Mouse (Mus musculus) spleen, adult 18-20 months (tissue): ENCODE data around the gene Dhx38.
A peak's percentile ranks its signal among the peaks of the same experiment; 100 is the strongest.

Source experiments
- DNase-seq, 2 experiments: peaks; one replicate each; pipeline ENCODE4 v3.0.0; 2022; ENCODE audit warnings: mixed read lengths in 2 of 2

Gene Dhx38

DNA sequence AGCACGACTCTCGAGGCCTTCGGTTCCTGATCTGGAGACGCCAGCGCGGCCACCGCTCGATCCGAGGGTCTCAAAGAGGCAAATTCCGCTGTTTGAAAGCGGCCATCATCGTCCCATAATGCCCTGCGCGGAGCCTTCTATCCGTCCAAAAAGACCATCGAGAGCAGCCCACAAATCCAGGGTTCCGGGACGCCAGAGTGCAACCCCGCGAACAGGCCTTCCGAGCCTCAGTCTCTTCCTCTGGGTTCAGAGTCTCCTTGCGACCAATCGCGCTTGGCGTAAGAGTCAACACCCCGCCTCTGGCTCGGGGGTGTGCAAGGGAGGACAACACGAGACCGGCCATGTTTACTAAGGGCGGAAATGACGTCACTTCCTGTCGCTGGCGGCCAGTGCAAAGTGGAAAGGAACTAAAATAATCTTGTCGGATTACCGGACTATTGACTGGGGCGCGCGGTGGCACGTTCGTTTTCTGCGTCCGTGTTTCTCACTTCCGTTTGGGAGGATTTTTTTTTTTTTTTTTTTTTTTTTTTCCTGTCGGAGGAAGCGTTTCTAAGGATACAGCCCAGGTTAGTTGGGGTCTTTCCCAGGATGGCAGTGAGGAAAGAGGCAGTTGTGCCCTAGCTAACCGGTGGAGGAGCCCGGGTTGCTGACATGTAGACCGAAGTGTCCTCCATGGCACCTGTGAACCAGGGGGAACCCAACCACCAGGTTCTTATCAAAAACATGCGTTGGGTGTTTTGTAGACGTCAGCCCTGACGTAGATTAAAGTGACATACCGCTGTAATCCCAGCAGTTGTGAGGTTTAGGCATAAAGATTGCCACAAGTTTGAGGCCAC is at the start of gene Dhx38, which contains the start of gene Txnl4b:
Gene Dhx38 (minus strand): TSS at position 364 of the 836 bp plus-strand sequence.
Gene Txnl4b (plus strand): TSS at position 395 of the 836 bp plus-strand sequence.
- DNase-seq, result peak; percentile 94 to 95

DNA sequence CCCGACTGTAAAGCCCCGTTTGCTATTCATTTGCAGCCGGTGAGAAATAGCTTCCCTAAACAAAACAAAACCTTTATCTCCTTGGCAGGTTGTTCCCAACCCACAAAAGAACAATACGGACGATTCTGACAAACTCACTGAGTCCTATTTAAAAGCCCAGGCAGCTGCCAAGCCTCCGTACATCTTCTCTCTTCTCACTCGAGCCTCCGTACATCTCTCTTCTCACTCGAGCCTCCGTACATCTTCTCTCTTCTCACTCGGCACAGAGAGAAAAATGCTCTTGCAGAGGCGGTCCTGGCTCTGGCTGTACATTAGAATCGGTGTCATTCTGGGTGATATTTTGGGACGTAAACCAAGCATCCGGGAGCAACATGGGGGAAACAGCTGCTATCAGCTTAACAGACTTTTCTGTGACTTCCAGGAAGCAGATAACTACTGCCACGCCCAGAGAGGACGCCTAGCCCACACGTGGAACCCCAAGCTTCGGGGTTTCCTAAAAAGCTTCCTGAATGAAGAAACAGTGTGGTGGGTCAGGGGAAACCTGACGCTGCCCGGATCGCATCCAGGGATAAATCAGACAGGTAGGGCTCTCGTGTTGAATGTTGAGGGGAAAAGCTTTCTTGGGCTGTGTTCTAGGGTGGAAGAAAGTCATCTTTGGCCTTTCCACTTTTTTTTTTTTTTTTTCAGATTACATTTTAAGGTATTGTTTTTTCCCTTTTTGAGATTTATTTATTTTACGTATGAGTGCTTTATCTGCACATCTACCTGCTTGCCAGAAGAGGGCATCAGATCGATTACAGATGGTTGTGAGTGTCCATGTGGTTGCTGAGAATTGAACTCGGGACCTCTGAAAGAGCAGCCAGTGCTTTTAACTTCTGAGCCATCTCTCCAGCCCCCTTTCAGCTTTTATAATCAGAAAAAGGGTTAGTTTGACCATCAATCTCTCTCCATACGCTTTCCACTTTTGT is 48.9 kb upstream of the Dhx38 start, which contains the start of gene Pkd1l3:
Gene Pkd1l3 (plus strand): TSS at position 275 of the 968 bp plus-strand sequence.
- no peak for DNase-seq

DNA sequence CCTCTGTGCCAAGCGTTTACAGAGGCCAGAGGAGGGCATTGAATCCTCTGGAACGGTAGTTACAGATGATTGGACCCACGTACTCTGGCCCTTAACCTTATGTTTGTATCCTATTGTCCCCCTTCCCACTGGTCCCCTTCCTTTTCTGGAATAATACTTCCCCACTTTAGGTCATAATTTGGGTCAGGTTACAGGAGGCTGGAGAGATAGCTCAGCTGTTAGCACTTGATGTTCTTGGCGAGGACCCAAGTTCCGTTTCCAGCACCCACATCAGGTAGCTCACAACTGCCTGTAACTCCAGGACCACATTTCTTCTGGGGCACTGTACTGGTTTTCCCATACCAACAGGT is 43.5 kb upstream of the Dhx38 start:
- DNase-seq, result no peak

DNA sequence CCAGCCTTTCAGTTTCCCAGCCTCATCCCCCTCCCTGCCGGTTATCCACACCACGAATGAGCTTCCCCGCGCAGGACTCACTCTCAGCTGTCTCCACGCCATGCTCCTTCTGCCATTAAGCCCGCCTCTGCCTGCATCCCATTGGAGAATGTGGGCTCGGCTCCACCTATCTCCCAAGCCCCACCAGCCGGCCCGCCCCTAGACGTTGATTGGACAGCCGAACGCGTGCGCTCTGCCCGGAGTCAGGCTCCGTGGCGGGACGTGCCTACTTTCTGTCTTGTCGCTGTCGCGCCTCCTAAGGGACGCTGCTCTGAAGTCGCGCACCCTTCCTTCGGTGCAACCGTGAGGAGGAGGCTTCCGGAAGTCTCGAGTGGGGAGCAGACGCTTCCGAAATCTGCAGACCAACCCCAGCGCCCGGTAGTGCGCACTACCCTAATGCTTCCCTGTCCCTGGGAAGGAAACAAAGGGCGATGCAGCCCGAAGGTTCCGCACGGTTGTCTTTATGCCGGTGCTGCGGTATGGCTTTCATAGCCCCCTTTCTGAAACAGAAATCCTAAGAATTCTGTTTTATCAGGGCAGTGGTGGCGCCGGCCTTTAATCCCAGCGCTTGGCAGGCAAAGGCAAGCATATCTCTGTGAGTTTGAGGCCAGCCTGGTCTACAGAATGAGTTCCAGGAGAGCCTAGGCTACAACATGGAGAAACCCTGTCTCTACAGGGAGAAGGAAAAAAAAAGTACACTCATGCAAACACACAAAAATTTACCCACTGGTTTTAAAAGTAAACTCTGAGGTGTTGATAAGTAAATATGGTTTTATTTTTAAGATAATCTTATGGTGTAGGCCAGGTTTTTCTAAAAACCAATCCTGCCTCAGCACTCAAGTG is 42.9 kb upstream of the Dhx38 start, which contains the start of gene Dhodh:
Gene Dhodh (minus strand): TSS at position 403 of the 882 bp plus-strand sequence.
- DNase-seq, result peak; percentile 92 to 94

DNA sequence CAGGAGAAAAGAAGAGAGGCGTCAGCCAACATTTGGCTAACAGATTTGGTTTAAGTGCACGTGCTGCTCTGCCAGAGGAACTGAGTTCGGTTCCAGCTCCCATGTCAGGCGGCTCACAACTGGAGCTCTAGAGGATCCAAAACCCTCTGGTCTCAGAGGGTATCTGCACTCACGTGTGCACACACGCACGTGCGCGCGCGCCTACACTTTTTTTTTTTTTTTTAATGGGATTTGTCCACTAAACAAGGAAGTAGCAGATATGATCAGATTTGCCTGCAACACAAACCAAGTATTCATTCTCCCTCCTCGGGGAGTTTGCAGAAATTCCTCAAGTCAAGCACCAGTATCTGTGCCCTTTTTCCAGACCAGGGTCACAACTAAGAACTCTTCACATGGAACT is 42.0 kb upstream of the Dhx38 start:
- no peak for DNase-seq

DNA sequence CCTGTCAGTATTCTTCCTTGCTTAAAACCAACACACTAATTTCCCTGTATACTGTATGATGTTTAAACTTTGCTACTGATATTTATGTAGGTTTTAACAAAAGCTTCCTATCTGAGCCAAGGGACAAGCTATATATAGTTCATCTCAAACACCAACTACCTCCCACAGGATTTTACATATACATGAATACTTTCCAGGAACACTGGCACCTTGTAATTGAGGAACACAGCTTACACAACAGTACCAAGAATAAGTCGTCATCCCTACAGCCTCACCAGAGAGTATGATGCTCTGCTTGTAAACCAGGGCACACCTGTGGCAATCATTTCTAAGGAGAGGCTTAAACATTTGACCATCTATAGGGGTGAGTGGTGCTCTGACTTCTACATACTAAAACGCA is 41.1 kb upstream of the Dhx38 start:
- DNase-seq, result no peak

DNA sequence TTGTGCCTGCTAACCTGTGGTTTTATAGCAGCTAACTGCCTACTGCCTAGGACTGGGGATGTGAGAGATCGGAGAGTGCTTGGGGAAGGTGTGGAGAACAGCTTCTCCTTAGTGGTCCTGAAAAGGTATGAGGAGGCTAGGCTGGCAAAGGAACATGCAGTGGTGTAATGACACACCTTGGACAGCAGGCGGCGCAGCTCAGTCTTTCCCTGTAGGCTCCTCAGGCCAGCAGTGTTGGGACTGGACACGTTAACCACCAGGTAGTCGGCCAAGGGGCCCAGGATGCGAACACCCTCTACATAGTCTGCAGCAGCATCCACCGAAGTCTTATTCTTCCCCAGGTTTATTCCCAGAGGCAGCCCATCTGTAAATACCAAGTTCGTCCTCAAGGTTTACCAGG is 30.2 kb upstream of the Dhx38 start:
- peak; percentile 26 to 60 for DNase-seq

DNA sequence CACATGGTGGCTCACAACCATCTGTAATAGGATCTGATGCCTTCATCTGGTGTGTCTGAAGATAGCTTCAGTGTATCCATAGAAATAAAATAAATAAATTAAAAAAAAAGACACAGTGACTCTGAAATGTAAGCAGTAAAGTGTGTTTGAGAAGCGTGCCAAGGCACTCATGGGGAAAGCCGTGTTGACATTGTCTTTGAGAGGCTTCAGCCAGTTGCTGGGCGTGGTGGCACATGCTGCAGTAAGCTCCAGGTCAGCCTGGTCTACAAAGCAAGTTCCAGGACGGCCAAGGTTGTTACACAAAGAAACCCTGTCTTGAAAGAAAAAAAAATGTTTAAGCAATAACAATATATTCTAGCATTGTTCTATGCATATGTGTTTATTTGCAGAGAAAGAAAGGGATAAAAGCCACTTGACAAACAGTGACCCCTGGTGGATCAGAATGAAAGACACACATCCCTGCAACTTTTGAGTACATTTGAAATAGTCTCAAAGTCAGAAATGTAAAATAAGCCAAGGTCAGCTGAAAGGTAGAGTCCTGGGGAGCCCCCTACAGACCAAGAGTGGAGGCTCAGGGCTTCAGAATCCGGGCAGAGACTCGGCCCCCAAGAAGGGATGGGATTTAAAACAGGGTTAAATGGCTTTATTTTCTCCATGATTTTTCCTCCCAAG is 27.6 kb upstream of the Dhx38 start:
- no peak for DNase-seq

DNA sequence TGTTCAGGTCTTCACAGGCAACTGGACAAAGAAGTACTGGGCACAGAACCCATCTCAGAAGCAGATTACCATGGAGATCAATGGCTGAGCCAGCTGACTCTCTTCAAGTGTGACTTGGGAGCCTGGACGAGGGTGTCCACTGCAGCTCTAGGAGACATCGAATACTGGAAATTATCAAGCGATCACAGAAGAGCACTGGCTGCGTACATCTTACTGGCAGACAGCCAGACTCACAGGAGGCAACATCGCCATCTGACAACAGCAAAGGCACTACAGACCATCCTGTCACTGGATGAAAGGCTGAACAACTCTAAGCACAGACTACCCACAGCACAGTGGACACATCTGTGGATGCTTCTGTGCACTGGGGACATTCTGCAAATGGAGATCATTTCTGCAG is 26.5 kb upstream of the Dhx38 start:
- DNase-seq, result no peak

DNA sequence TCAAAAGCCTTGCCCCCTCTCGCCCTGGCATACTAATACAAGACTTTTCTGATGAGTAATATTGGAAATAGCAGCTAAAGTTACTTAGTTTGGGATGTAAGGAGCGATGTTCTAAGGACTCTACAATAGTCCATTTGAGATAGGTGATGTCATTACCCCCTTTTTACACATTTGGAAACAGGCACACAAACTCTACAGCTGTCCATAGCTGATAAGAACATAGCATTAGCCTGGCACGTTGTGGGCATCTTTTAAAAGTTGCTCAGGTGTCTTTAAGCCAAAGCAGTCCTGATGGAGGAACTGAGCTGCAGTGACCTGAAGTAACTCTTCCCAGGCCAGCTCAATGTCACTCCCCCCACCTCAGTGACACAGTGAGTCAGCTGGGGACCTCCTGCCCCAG is 25.7 kb upstream of the Dhx38 start:
- no peak for DNase-seq

DNA sequence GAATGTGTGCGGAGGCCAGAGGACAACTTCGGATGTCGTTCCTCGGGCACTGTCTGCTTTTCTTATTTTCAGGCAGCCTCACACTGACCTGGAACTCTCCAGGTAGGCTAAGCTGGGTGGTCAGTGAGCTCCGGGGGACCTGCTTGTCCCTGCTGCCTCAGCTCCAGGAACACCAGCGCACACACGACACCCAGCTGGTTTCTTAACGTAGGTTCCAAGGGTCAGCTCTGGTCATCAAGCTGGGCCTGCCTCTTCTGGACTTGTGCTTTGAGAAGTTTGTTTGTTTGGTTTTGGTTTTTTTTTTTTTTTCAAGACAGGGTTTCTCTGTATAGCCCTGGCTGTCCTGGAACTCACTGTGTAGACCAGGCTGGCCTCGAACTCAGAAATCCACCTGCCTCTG is 25.2 kb upstream of the Dhx38 start:
- no peak for DNase-seq

DNA sequence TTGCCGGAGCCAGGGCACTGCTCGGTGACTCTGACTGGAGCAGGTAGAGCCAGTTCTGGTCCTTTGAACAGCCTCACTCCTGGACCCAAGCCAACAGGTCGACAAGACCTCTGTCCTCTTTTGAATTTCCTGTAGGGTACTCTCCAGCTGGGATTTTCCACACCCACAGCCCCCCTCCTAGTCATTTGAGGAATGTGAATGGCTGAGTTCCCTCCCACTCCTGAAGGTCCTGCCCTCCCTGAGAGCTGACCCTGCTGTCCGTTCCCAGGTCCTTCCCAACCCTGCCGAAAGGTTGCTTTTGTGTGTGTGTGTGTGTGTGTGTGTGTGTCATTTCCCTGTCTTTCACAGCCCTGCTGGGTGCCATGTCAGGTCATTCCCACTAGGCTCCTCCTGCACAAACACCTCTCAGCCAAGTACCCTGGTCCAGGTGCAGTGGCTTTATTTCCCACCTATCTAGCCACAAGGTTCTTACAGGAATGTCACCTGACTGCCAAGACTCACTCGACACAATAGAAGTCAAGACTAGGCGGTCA is 21.4 kb upstream of the Dhx38 start:
- no peak for DNase-seq

DNA sequence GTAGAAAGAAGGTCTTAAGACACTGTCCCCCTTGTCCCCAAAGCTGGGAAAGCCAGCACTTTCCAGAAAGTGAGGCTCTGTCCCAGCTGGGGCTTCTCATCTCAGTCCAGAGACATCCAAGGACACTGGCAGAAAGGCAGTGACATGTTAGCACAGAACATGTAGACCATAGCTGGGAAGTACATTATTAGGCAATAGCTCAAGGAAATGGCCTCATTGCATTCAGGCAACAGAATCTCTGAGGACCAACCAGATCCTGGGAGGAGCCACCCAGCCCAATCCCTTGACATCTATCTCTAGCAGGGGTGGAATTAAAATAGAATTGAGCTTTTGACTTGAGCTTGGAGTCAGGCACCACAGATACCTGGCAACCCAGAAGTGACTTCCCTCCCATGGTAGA is 20.0 kb upstream of the Dhx38 start:
- DNase-seq, result no peak

DNA sequence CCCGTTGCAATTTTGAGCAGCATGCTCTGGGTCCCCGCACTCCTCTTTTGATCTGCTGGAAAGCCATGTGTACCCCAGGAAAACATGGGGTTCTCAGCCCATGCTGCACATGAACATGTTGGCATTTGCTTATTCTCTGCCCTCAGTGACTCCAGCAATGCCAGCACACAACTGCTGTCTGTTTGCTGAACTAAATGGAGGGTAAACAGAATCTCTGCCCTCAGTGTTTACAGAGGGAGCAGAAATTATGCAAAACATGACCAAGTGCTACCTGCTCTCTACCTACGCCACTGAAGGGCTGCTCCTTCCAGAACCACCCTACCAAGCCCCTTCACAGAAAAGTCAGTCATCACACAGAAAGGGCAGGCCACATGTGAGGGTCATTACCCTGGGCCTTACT is 19.2 kb upstream of the Dhx38 start:
- no peak for DNase-seq

DNA sequence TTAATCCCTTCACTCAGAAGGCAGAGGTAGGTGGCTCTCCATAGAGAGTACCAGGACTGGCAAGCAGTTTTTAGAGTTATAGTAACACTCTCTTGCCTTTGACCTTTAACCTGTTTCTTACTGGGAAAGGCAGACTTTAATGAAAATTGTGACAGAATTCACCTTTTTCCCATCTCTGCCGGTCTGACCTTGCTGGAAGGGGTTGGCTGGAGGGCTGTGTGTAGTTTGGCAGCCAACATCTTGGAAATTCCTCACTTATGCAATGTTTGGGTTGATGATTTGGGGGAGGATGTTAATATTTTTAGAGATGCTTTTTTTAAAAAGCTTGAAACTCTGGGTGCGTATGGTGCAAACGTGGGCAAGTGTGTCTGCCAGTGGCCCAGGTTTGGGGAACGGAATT is 18.6 kb upstream of the Dhx38 start:
- no peak for DNase-seq

DNA sequence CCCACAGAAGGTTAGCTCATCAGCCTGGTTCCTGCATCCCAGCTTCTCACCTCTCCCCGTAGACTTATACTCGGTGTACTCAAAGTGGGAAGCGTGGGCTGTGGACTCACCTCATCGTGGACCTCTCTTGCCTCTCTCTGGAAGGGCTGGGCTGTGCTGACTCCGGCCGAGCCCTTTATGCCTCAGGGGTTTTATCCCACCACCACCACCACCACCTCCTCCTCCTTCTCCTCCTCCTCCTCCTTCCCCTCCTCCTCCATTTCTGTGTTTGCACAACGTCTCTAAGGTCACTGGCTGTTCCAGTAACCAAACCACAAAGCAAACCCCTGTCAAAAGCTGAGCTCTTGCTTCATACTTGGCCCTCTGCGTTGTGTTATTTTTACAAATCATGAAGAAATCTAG is 13.2 kb upstream of the Dhx38 start, which contains the start of gene Hp:
Gene Hp (minus strand): TSS at position 273 of the 402 bp plus-strand sequence.
- no peak for DNase-seq

DNA sequence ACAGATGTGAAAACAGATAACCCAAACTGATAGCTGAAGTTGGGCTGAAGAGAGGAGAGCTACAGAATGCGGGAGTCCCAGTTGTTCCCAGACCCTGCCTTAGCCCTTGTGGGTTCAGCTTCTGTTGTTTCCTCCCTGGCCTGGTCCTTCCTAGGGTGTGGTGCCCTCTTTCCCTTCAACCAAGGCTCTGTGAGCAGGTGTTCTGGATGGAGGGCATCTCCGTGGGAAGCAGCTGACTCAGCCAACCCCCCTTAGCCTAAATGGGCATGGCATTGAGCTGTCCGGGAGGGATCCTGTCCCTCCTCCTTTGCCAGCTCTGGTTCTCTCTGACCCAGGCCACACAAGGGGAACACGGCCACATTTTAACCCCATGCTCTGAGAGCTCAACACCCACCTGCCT is 10.7 kb upstream of the Dhx38 start:
- no peak for DNase-seq

DNA sequence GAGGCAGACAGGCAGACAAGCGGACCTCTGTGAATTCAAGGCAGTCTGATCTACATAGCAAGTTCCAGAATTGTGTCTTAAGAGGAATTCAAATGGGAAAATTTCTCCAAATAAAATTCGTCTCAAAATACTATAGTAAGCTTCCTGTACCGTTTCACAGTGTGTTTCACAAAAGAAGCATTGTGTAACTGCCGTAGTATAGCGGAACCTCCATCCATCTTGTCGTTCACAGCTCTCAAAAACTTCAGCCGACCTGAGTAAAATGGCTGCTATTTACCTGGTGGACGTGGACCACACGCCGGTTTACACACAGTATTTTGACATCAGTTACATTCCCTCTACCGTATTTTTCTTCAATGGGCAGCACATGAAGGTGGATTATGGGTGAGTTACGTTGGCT is 5.5 kb upstream of the Dhx38 start:
- no peak for DNase-seq

DNA sequence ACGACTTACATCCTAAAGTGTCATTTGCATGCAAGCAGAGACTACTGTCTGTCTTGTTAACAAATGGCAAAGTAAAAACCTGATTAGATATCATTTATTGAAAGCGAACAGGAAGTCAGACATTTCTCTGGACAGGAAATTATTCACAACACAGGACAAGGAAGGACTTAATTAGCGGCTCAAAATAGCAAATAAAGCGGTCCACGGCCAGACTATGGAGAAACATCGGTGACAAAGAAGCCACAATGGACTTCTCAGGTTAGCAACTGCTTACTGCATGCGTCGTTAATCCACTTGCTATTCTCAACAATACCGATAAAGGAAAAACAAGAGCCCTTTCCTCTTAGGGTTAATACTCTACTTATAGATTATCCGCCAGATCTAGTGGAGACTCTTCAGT is 895 bp downstream of the Dhx38 start:
- DNase-seq, result no peak

DNA sequence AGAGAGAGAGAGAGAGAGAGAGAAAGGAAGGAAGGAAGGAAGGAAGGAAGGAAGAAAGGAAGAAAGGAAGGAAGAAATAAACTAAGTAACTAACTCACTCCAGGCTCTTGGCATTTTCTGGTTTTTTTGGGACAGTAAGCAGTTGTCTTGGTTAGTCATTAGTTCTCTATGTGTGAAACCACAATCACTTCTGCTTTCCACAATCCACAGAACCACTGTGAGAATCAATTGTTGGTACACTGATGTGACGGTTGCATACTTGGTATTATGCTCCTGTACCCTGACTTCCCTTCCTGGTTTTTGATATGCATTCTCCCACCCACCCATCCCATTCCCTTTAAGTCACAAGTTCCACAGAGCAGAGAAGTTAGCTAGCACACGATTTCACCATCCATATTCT is 1.8 kb downstream of the Dhx38 start:
- DNase-seq, result no peak

DNA sequence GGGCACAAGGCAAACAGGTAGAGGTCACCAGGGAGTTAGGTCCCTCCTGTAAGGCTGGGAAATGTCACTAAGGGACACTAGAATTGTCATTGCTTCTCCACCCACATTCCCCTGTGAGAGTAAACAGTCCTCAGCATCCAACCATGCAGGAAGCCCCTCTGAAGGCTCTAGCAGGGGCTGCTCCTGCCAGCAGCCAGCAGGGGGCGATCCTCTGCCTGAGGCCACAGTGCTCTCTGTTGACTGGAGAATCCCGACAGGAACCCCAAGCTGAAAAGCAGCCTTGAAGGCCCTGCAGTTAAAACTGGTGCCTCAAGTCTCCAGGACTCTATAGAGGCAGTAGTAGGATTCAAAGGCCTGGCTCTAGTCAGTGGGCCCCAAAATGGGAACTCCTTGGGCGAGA is 14.0 kb downstream of the Dhx38 start:
- DNase-seq, result peak in 1 of 2 experiments; percentile 20

DNA sequence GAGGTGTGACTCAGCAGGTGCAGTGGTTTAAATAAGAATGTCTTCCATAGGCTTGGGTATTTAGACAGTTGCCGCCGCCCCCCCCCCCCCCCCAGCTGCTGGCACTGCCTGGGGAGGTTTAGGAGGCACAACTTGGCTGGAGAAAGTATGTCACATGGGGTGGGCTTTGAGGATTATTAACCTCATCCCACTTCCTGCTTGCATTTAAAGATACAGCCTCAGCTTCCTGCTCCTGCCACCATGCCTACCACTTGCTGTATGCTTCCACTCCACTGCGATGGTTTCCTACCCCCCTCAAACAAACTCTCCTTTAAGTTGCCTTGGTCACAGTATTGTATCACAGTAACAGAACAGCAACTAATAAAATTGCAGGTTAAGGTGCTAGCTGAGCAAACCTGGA is 21.6 kb downstream of the Dhx38 start:
- no peak for DNase-seq
